Mouse (Mus musculus): ENCODE measurements around the gene Ankrd44.

- TF ChIP-seq POLR2A (IDR thresholded peaks at IDR 0.05; ENCODE audit: insufficient read depth, low read depth, low read length) (no peak), CTCF (IDR thresholded peaks at IDR 0.05) (peak; percentile 58)
Observed at GRCm38 (mm10) chr1:54958525-54958924, 32.3 kb upstream of the Ankrd44 start.

Measured in heart, adult 2 months (tissue).